Mouse (Mus musculus) urinary bladder, postnatal 25 days (tissue): ENCODE data around the gene Olfr1158.
"Not testable (repeated sequence)": the region's sequence is repeated elsewhere in the genome, so short reads cannot be mapped to it uniquely, and the experiment has no call there.

Experiments used
- DNase-seq: peaks from one replicate; pipeline ENCODE4 v3.0.0; 2022; ENCODE audit warnings: low spot score

Olfr1158 gene

GRCm38 (mm10) chr2:87989813-87990212 lies at the start of gene Olfr1158:
Gene Olfr1158 (plus strand): TSS chr2:87990113.
- no peak for DNase-seq

GRCm38 (mm10) chr2:87945037-87945436 lies 44.9 kb upstream of the Olfr1158 start, which contains the start of gene Olfr1155:
Gene Olfr1155 (minus strand): TSS chr2:87945137.
- no peak for DNase-seq

- DNase-seq, result no peak
Observed at GRCm38 (mm10) chr2:87953000-87953399, 36.9 kb upstream of the Olfr1158 start, which contains the start of gene Olfr1156. Gene Olfr1156 (minus strand): TSS chr2:87953100.

GRCm38 (mm10) chr2:87968199-87968598 lies 21.7 kb upstream of the Olfr1158 start, which contains the start of gene Olfr1157:
Gene Olfr1157 (minus strand): TSS chr2:87968299.
- no peak for DNase-seq

GRCm38 (mm10) chr2:87974563-87974962 lies 15.3 kb upstream of the Olfr1158 start, which contains the start of gene Olfr74:
Gene Olfr74 (minus strand): TSS chr2:87974663.
- DNase-seq, result no peak

- no peak for DNase-seq
Observed at GRCm38 (mm10) chr2:88007515-88008318, 17.8 kb downstream of the Olfr1158 start, which contains the start of gene Olfr1160. Gene Olfr1160 (minus strand): TSS chr2:88008268.

GRCm38 (mm10) chr2:88022474-88022873 lies 32.6 kb downstream of the Olfr1158 start, which contains the start of gene Olfr1161:
Gene Olfr1161 (plus strand): TSS chr2:88022774.
- DNase-seq, result not testable (repeated sequence)

- no peak for DNase-seq
Observed at GRCm38 (mm10) chr2:88037599-88037998, 47.7 kb downstream of the Olfr1158 start, which contains the start of gene Olfr73. Gene Olfr73 (minus strand): TSS chr2:88037699.
